Mouse (Mus musculus) gonadal fat pad, adult 2 months (tissue): Measurements from ENCODE around the gene Nat8f5. TPM values are rescaled to one million over a fixed set of nuclear protein-coding genes. Genes with fewer than 3 reads are reported as not detected.
"Not testable (repeated sequence)": the region's sequence is repeated elsewhere in the genome, so short reads cannot be mapped to it uniquely, and the experiment has no call there.

Experiments
- DNase-seq: peaks from one replicate; pipeline ENCODE4 v3.0.0-alpha.2; 2012; ENCODE audit warnings: low read depth
- polyA plus RNA-seq: library from polyadenylated mRNA; depleted of rRNA; stranded (reverse); fragments of >200 nt; gene quantifications from 2 replicates; pipeline ENCODE4 v1.2.3, GENCODE M21; 2012; rRNA removed

Nat8f5 gene
- polyA plus RNA-seq = not detected in 2 replicates

- DNase-seq = no peak
These were observed at the start of gene Nat8f5, which contains the start of gene Nat8f6 for GRCm38 (mm10) chr6:85820837-85821236. TSS of gene Nat8f5 (minus strand) at chr6:85820972. TSS of gene Nat8f6 (minus strand) at chr6:85820954.

- not testable (repeated sequence) for DNase-seq
These were observed 48.2 kb upstream of the Nat8f5 start, which contains the start of gene Nat8f2 for GRCm38 (mm10) chr6:85869006-85869405. TSS of gene Nat8f2 (minus strand) at chr6:85869158.

GRCm38 (mm10) chr6:85867726-85868690 lies 47.2 kb upstream of the Nat8f5 start:
- no peak for DNase-seq

- DNase-seq = not testable (repeated sequence)
These were observed 46.2 kb upstream of the Nat8f5 start for GRCm38 (mm10) chr6:85866995-85867394.

- DNase-seq = not testable (repeated sequence)
These were observed 45.4 kb upstream of the Nat8f5 start for GRCm38 (mm10) chr6:85866166-85866565.

- not testable (repeated sequence) for DNase-seq
These were observed 44.3 kb upstream of the Nat8f5 start for GRCm38 (mm10) chr6:85864900-85865639.

- no peak for DNase-seq
These were observed 43.1 kb upstream of the Nat8f5 start for GRCm38 (mm10) chr6:85863840-85864239.

GRCm38 (mm10) chr6:85863136-85863535 lies 42.4 kb upstream of the Nat8f5 start:
- no peak for DNase-seq

- DNase-seq = no peak
These were observed 41.8 kb upstream of the Nat8f5 start for GRCm38 (mm10) chr6:85862565-85862964.

- DNase-seq = no peak
These were observed 40.5 kb upstream of the Nat8f5 start for GRCm38 (mm10) chr6:85861247-85861646.

GRCm38 (mm10) chr6:85856194-85856678 lies 35.5 kb upstream of the Nat8f5 start:
- peak; percentile 94 for DNase-seq

- DNase-seq = no peak
These were observed 32.7 kb upstream of the Nat8f5 start for GRCm38 (mm10) chr6:85853481-85853880.

GRCm38 (mm10) chr6:85851062-85851773 lies 30.4 kb upstream of the Nat8f5 start:
- DNase-seq = no peak

- DNase-seq = peak; percentile 76
These were observed 28.5 kb upstream of the Nat8f5 start for GRCm38 (mm10) chr6:85849240-85849639.

- no peak for DNase-seq
These were observed 27.4 kb upstream of the Nat8f5 start for GRCm38 (mm10) chr6:85848140-85848539.

- DNase-seq = no peak
These were observed 26.1 kb upstream of the Nat8f5 start for GRCm38 (mm10) chr6:85846921-85847320.

- not testable (repeated sequence) for DNase-seq
These were observed 23.1 kb upstream of the Nat8f5 start for GRCm38 (mm10) chr6:85843677-85844458.

GRCm38 (mm10) chr6:85839982-85840381 lies 19.2 kb upstream of the Nat8f5 start:
- no peak for DNase-seq

GRCm38 (mm10) chr6:85838674-85839073 lies 17.9 kb upstream of the Nat8f5 start:
- no peak for DNase-seq

GRCm38 (mm10) chr6:85837307-85837706 lies 16.5 kb upstream of the Nat8f5 start:
- not testable (repeated sequence) for DNase-seq

- not testable (repeated sequence) for DNase-seq
These were observed 16.1 kb upstream of the Nat8f5 start for GRCm38 (mm10) chr6:85836827-85837226.
